Mouse (Mus musculus): ENCODE measurements at regions not wholly inside any gene's neighbourhood (a gene's known extent, or its start where the extent isn't known, plus 50 kb on each side); places are given as distances from the start of the nearest gene placed in this dataset.

DNA sequence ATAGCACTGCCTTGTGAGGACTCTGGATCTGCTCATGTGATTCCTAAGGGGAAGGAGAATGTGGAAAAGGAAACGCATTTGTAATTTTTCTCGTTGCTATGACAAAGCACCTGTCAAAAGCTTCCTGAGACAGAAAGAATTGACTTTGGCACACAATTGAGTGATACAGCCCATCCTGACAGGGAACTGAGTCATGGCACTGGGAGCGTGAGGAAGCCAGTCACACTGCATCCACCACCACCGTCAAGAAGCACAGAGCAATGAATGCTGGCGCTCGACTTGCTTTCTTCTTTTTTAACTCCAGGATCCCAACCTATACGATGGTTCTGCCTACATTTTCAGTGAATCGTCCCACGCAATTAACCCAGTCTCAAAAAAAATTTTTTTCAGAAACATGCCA, 131.5 kb upstream of the Plcz1 start:
- H3K36me3 ChIP-seq (ENCODE audit: insufficient read depth, low read length), result no peaks in the 10 kb centered on the region
- H3K4me3 ChIP-seq (replicated peaks; ENCODE audit: low read depth, low read length), result no peak overlapping the region
- TF ChIP-seq CTCF (IDR thresholded peaks at IDR 0.05; ENCODE audit: low read depth), result no peak
- H3K9me3 ChIP-seq (replicated peaks; ENCODE audit: low read length), result no peaks in the 10 kb centered on the region
- H3K27ac ChIP-seq, result no peak overlapping the region
- no peak overlapping the region for H3K9ac ChIP-seq (ENCODE audit: low read depth, low read length)
- no peak for DNase-seq (ENCODE audit: low spot score)
- WGBS, result 79% methylated on average over 9 of the region's 9 CpGs
- H3K4me1 ChIP-seq (replicated peaks; ENCODE audit: insufficient read depth, low read length), result no peaks in the 10 kb centered on the region
- no peak for ATAC-seq (replicated peaks; ENCODE audit: low FRiP score, low read depth)
- no peaks in the 10 kb centered on the region for H3K27me3 ChIP-seq (ENCODE audit: insufficient read depth, low read length)
- H3K4me2 ChIP-seq (ENCODE audit: low read length), result no peak overlapping the region

DNA sequence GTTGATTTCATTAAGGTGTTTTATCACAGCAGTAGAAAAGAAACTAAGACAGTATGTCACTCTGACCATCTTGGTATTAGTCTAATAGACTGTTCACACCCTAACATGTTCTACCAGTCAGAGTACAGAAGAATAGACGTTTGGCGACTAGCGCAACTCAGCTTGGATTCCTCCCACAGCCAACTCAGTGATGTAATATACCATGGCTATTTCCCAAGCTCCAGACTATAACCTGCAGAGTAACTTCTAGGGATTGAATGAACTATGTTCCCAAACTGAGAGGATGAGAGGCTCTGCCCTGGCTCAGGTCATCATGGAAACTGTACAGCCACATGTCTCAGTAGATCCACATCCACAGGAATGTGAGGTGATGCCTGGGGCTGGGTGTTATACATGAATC, 128.6 kb upstream of the Plcz1 start:
- Histone ChIP-seq H3K27me3 (ENCODE audit: insufficient read depth, low read length) (no peaks in the 10 kb centered on the region), H3K9ac (ENCODE audit: low read depth, low read length) (no peak overlapping the region), H3K4me1 (replicated peaks; ENCODE audit: insufficient read depth, low read length) (no peaks in the 10 kb centered on the region), H3K36me3 (ENCODE audit: insufficient read depth, low read length) (no peaks in the 10 kb centered on the region), H3K9me3 (replicated peaks; ENCODE audit: low read length) (no peaks in the 10 kb centered on the region), H3K4me3 (replicated peaks; ENCODE audit: low read depth, low read length) (no peak overlapping the region), H3K4me2 (ENCODE audit: low read length) (no peak overlapping the region), H3K27ac (no peak overlapping the region)
- WGBS, result 98% methylated on average over 3 of the region's 3 CpGs
- no peak for TF ChIP-seq CTCF (IDR thresholded peaks at IDR 0.05; ENCODE audit: low read depth)
- no peak for DNase-seq (ENCODE audit: low spot score)
- ATAC-seq (replicated peaks; ENCODE audit: low FRiP score, low read depth), result no peak

DNA sequence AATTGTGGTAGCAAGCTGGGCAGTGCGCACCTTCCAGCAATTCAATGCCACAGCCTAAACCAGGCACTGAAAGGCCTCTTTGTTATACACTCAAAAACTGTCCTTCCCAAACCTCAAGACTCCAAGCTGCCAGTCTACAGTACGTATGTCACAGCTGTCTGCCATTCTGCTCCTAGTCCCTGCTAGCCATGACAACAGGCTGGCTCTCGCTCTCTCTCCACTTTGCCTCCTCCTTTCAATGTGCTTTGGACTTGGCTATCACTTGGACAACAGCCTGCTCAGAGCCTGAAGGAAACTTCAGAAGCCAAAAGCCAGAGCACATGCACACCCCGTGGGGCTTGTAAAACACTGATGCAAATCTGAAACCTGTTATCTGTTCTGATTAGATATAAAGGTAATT, 125.9 kb upstream of the Plcz1 start:
- 89% methylated on average over 4 of the region's 4 CpGs for WGBS
- no peak overlapping the region for H3K9ac ChIP-seq (ENCODE audit: low read depth, low read length)
- no peak for TF ChIP-seq CTCF (IDR thresholded peaks at IDR 0.05; ENCODE audit: low read depth)
- H3K27ac ChIP-seq, result no peak overlapping the region
- no peaks in the 10 kb centered on the region for H3K9me3 ChIP-seq (replicated peaks; ENCODE audit: low read length)
- no peak overlapping the region for H3K4me2 ChIP-seq (ENCODE audit: low read length)
- no peak for ATAC-seq (replicated peaks; ENCODE audit: low FRiP score, low read depth)
- DNase-seq (ENCODE audit: low spot score), result no peak
- H3K27me3 ChIP-seq (ENCODE audit: insufficient read depth, low read length), result no peaks in the 10 kb centered on the region
- H3K4me3 ChIP-seq (replicated peaks; ENCODE audit: low read depth, low read length), result no peak overlapping the region
- H3K36me3 ChIP-seq (ENCODE audit: insufficient read depth, low read length), result no peaks in the 10 kb centered on the region
- no peaks in the 10 kb centered on the region for H3K4me1 ChIP-seq (replicated peaks; ENCODE audit: insufficient read depth, low read length)

DNA sequence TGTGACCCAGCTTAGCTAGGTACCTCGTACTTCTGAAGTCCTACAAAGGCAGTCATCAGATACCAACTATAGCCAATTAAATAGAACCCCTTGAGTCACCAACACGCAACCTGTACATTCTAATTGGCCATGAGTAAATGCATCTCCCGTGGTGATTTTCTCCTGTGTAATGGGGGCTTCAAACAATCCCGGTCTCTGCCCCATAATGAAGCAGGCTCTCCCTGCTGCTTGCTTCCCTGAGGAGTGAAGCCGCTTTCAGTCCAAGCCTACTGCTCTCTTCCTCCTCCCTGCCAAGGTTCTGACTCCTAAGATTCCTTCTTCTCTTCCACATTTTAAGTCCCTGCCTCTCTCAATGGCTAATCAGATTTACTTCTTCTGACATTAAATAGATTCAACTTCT, 121.5 kb upstream of the Plcz1 start:
- whole genome bisulfite sequencing, result 86% methylated on average over 5 of the region's 5 CpGs
- ATAC-seq (replicated peaks; ENCODE audit: low FRiP score, low read depth) (no peak), DNase-seq (ENCODE audit: low spot score) (no peak)
- H3K36me3 ChIP-seq (ENCODE audit: insufficient read depth, low read length), result no peaks in the 10 kb centered on the region
- H3K4me2 ChIP-seq (ENCODE audit: low read length), result no peak overlapping the region
- no peaks in the 10 kb centered on the region for H3K9me3 ChIP-seq (replicated peaks; ENCODE audit: low read length)
- TF ChIP-seq CTCF (IDR thresholded peaks at IDR 0.05; ENCODE audit: low read depth), result no peak
- no peaks in the 10 kb centered on the region for H3K4me1 ChIP-seq (replicated peaks; ENCODE audit: insufficient read depth, low read length)
- H3K9ac ChIP-seq (ENCODE audit: low read depth, low read length), result no peak overlapping the region
- H3K27me3 ChIP-seq (ENCODE audit: insufficient read depth, low read length), result no peaks in the 10 kb centered on the region
- H3K27ac ChIP-seq, result no peak overlapping the region
- H3K4me3 ChIP-seq (replicated peaks; ENCODE audit: low read depth, low read length), result no peak overlapping the region

DNA sequence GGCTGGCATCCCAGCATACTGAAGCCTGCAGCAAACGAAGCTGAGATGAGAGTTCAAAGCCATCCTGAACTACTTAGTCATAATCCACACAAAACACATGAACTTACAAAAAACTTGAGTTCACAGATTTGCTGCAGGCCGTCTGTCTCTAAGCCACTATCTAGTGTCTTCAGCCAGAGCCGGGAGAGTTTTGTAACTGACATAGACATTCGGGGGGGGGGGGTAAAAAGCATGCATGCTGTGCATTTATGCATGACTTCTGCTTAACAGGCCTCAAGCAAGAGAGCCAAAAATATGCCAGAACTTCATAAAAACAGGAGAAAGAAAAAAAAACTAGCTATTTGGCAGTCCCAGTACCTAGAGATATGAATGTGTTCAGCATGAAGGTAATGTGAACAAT, 120.2 kb upstream of the Plcz1 start:
- Histone ChIP-seq H3K4me2 (ENCODE audit: low read length) (no peak overlapping the region), H3K4me1 (replicated peaks; ENCODE audit: insufficient read depth, low read length) (no peaks in the 10 kb centered on the region), H3K27ac (no peak overlapping the region), H3K4me3 (replicated peaks; ENCODE audit: low read depth, low read length) (no peak overlapping the region), H3K27me3 (ENCODE audit: insufficient read depth, low read length) (no peaks in the 10 kb centered on the region), H3K36me3 (ENCODE audit: insufficient read depth, low read length) (no peaks in the 10 kb centered on the region), H3K9me3 (replicated peaks; ENCODE audit: low read length) (no peaks in the 10 kb centered on the region), H3K9ac (ENCODE audit: low read depth, low read length) (no peak overlapping the region)
- DNase-seq (ENCODE audit: low spot score) (no peak), ATAC-seq (replicated peaks; ENCODE audit: low FRiP score, low read depth) (no peak)
- TF ChIP-seq CTCF (IDR thresholded peaks at IDR 0.05; ENCODE audit: low read depth), result no peak
- 79% methylated on average over 4 of the region's 4 CpGs for WGBS

DNA sequence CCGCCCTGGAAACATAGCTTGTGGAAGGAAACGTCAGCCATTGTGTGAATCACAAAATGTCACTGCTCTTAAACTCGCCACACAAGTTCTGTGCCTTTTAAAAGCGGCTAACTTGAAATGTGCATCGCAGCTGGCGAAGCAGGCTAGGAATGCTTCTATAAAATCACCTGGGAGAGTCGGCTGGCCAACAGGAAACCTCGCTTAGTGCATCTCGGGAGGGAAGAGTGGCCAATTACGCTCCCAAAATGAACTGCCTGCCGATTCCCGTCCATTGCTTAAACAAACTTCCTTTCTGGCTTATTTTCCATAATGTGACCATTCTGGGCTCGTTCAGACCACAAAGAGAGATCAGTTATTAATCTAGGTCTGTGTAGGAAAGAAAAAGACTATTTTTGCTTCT, 119.7 kb upstream of the Plcz1 start:
- Histone ChIP-seq H3K4me3 (replicated peaks; ENCODE audit: low read depth, low read length) (no peak overlapping the region), H3K27ac (no peak overlapping the region), H3K4me2 (ENCODE audit: low read length) (no peak overlapping the region), H3K4me1 (replicated peaks; ENCODE audit: insufficient read depth, low read length) (no peaks in the 10 kb centered on the region), H3K27me3 (ENCODE audit: insufficient read depth, low read length) (no peaks in the 10 kb centered on the region), H3K9me3 (replicated peaks; ENCODE audit: low read length) (no peaks in the 10 kb centered on the region), H3K36me3 (ENCODE audit: insufficient read depth, low read length) (no peaks in the 10 kb centered on the region), H3K9ac (ENCODE audit: low read depth, low read length) (no peak overlapping the region)
- ATAC-seq (replicated peaks; ENCODE audit: low FRiP score, low read depth) (no peak), DNase-seq (ENCODE audit: low spot score) (no peak)
- 71% methylated on average over 13 of the region's 13 CpGs for WGBS
- no peak for TF ChIP-seq CTCF (IDR thresholded peaks at IDR 0.05; ENCODE audit: low read depth)

DNA sequence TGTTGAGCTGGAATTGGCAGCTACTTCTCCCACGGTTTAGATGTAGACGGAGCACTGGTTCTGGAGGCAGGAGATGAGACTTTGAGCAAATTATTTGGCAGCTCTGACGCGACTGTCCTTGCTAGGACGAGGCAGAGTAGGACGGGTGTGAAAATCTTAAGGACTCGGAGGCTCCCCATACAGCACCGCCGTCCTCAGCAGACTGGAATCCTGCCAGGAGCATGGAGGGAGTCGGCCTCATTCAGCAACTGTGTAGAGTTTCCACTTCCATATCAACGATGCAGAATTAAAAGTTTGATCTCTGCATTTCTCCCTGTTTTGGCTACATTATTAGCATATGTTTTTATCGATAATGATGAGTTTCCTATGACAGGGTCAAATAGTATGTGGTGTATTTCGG, 117.7 kb upstream of the Plcz1 start:
- 73% methylated on average over 13 of the region's 13 CpGs for WGBS
- H3K4me3 ChIP-seq (replicated peaks; ENCODE audit: low read depth, low read length), result no peak overlapping the region
- no peak for TF ChIP-seq CTCF (IDR thresholded peaks at IDR 0.05; ENCODE audit: low read depth)
- no peak overlapping the region for H3K4me2 ChIP-seq (ENCODE audit: low read length)
- ATAC-seq (replicated peaks; ENCODE audit: low FRiP score, low read depth) (no peak), DNase-seq (ENCODE audit: low spot score) (no peak)
- H3K4me1 ChIP-seq (replicated peaks; ENCODE audit: insufficient read depth, low read length), result no peaks in the 10 kb centered on the region
- no peaks in the 10 kb centered on the region for H3K9me3 ChIP-seq (replicated peaks; ENCODE audit: low read length)
- H3K27me3 ChIP-seq (ENCODE audit: insufficient read depth, low read length), result no peaks in the 10 kb centered on the region
- no peak overlapping the region for H3K27ac ChIP-seq
- no peaks in the 10 kb centered on the region for H3K36me3 ChIP-seq (ENCODE audit: insufficient read depth, low read length)
- no peak overlapping the region for H3K9ac ChIP-seq (ENCODE audit: low read depth, low read length)

All from kidney, postnatal 0 days (tissue).